Mouse (Mus musculus) 3T3-L1 (cell line): ENCODE measurements around the gene Sgca.

ENCODE experiments used
- DNase-seq: peaks from one replicate; pipeline ENCODE4 v3.0.0-alpha.2; 2015; ENCODE audit warnings: low read depth, low spot score

Sgca gene

DNA sequence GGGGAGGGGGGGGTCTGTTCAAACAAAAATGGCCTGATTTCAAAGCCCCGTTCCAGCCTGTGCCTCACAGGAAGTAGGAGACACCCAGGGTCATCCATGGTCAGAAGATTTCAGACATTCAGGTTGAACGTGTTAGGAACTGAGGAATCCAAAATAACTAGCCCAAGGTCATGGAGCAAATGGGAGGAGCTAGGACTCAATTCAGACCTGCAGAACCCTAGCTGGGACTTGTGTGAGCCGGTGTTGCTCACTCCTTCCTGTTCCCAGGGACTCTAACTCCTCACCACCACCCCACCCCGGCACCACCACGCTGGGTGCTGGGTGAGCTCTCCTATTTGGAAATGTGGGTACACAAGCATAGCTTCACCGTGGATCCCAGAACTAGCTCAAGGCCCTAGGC is 11.2 kb upstream of the Sgca start:
- DNase-seq = no peak

DNA sequence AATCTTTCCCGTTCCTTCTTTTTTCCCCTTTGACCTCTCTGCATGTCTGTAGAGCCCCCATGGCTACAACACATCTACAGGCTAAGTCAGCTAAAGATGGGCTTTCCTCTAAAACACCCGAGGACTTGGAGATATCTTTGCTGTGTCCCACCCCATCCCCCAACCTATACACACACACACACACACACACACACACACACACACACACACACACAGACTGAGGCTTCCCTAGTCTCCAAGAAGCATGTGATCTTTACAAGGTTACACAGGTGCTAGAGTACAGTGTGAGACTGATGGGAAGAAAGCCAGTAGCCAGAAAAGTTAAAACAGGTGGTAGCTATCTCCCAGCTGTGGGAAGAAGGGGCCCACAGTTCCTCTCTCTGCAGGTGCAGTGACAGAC is 10.3 kb upstream of the Sgca start:
- no peak for DNase-seq

- DNase-seq = no peak
Measured at GRCm38 (mm10) chr11:94985822-94986221, 9.7 kb upstream of the Sgca start.

- DNase-seq = no peak
Measured at GRCm38 (mm10) chr11:94985140-94985539, 9.0 kb upstream of the Sgca start.

DNA sequence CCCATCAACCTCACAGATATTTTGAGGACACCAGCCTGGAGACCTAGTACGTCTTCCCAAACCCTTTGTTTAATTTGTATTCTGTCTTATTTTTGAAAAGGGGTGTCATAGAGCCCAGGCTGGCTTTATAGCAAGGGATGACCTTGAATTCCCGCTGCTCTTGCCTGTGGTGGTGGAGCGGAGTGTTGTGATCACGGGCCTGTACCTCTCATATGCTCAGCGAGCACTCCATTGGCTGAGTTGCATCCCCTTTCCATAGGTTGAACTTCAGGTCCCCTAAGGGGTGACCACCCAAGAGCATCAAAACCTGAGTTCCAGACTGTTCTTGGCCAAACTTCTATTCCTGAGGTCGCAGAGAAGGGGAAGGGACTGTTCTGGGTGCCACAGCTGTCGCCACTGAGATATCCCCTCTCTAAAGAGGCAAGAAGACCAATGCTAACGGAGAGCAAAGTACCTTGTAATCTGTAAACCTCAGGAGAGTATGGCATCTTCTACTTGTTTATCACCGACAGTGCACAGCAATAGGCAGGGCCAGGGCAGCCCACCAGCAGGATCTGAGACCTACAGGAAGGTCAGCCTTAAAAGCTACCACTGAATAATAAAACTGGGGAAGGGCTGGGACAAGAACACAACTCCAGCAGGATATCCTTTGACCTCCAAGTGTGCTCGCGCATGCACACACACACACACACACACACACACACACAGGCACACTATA is 3.5 kb upstream of the Sgca start:
- no peak for DNase-seq

- DNase-seq = peak; percentile 98
Measured at GRCm38 (mm10) chr11:94978947-94979346, 2.8 kb upstream of the Sgca start.

DNA sequence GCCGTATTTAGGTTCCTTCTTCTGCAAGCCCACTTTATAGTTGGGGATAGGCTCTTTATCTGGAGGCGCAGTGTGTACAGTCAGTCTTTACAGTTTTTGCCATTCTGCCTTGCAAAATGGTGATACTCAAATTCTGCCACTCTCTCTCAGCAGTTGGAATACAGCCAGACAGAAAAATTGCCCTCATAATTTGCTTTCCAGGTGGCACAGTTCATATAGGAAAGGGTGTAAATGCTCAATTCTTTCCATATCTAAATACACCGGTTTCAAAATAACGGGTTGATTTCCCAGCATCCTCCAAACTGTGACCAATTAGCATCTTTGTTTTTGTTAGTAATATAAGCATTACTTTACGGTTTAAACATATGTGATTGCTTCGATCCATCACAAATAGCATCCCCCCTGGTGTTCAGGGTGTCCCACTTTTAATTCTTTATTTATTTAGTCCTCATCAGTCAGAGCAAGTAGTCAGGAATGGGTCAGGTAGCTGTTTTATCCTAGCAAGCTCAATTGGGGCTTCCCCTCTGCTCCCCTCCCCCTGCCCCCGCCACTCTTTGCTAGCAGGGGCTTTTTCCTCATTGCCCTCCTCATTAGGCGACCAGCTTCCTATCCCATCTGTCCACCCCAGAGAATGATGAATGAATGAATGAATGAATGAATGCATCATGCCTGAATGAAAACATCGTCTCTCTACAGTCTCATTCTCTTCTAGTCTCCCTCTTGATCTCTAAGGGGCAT is 2.2 kb upstream of the Sgca start:
- DNase-seq = no peak

- DNase-seq = no peak
Measured at GRCm38 (mm10) chr11:94974951-94975350, 1.2 kb downstream of the Sgca start.

DNA sequence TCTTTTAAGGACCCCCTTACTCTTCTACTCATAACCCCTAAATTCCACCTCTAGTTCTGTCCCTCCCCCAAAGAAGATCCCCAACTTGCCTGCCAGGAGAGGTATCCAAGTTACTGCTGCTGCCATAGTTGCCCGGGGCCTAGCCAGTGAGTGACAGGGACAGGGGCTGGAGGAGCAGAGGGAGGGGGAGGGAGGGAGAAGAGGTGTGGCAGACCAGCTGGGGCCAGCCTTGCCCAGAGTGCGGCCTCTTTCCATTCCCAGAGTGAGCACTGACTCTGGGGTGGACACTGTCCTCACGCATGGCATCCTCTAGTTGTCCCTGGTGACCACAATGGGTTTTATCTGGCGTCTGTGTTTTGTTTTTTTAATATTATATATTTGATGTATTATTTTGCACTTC is 2.8 kb downstream of the Sgca start:
- DNase-seq = no peak

DNA sequence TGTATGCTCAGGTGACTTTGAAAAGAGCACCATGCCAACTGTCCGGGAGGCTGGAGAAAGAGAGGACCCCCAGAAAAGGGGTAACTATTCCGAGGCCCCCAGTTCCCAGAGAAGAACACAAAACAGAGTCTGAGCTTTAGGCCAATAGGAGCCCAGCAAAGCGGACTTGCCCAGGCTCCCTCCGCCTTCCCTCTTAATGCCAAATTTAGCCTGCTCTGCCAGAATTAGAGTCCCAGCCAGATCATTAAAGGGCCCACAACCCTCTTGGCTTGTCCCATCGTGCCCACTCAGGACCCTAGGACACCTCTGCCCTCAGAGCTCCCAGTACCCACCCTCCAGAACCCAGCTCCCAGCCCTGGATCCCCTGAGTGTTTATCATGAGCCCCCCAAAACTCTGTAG is 3.2 kb downstream of the Sgca start:
- DNase-seq = no peak

DNA sequence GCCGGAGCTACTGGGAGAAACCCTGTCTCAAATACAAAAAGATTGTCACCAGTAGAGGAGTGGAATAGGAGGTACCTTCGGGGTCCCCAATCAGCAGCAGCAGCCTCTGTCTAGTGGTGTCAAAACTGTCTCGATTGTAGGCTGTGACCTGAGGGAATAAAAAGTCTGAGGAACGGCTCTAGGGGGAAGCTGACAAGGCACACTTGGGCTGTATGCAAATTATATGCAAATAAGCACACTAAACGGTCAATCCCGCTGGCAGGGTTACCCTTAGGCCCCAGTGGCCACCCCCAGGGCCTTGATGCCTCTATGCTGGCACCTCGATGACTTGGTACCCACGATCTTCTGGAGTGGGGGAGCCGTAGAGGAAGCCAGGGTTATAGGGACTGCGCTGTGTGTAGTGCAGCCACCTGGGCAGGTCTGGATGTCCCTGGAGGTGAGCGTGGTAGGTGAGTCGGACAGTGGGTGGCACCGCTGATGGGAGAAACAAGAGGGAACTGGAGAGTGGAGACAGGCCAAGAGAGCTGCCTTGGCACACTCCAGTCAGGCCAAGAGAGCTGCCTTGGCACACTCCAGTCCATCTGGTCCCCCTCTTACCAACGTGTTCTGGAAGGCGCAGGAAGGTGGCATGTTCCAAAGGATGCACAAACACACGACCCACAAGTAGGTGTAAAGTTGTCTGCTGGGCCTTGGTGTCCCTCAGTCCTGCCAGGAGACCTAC is 4.1 kb downstream of the Sgca start:
- DNase-seq = no peak

DNA sequence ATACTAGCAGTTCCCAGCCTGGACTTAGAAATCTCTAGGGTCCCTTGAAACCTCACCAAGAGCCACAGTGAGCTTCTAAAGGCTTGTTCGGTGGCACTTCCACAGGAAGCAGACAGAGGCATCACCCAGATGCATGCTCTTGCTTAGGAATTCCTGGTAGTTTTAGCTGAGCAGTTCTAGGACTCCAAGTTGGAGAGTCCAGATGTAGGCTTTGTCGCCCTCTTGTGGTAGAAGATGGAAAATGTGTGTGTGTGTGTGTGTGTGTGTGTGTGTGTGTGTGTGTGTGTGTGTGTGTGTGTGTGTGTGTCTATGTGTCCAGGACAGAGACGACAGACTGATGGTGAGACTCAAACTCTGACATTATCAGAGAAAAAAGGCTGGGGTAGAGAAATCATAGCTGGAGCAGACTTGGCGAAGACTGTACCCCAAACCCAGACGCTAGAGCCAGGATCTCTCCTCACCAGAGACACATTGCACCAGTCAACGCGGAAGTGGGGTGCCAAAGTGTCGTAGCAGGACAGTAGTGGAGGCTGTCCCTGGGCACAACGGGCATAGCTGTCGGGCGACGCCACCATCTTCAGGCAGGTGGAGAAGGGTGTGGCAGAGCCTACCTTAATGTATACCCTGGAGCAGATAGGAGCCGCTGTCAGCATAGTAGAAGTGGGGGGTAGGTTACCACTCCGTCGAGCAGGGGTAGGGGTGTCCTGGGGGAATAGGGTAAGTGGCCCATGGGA is 5.8 kb downstream of the Sgca start:
- DNase-seq = peak; percentile 90

DNA sequence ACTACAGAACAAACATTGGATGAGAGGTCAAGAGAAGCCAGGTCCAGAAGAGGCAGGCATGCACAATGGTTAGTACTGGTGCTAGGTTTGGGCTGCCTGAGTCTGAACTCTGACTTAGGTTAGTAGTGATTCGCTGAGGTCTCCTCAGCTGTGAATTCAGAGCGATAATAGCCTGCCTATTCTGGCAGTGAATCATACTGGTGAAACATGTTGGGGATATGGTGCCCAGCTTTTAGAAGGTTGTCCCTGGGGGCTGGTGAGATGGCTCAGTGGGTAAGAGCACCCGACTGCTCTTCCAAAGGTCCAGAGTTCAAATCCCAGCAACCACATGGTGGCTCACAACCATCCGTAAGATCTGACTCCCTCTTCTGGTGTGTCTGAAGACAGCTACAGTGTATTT is 6.4 kb downstream of the Sgca start:
- DNase-seq = peak; percentile 47

GRCm38 (mm10) chr11:94968187-94968586 is 7.9 kb downstream of the Sgca start:
- no peak for DNase-seq

DNA sequence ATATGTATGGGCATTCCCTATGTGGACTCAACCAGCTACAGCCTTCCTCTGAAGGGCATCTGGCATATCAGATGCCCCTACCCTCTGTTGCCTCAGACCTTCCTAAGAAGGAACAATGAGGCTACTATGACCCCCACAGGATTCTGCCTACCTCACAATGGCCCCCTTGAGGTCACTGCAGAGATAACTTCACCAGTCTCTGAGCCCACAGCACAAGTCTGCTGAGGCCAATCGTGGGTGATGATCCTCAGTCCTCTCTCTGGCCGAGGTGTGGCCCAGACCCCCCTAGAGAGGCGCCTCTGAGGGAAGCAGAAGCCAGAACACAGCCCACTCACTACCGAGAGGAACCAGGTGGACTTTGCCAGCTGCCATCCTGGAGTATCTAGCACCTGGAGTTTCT is 8.7 kb downstream of the Sgca start, which contains the start of gene Hils1:
Gene Hils1 (plus strand): TSS at position 175 of the 400 bp plus-strand sequence.
- DNase-seq = peak; percentile 42

GRCm38 (mm10) chr11:94962534-94963101 is 13.5 kb downstream of the Sgca start:
- no peak for DNase-seq

DNA sequence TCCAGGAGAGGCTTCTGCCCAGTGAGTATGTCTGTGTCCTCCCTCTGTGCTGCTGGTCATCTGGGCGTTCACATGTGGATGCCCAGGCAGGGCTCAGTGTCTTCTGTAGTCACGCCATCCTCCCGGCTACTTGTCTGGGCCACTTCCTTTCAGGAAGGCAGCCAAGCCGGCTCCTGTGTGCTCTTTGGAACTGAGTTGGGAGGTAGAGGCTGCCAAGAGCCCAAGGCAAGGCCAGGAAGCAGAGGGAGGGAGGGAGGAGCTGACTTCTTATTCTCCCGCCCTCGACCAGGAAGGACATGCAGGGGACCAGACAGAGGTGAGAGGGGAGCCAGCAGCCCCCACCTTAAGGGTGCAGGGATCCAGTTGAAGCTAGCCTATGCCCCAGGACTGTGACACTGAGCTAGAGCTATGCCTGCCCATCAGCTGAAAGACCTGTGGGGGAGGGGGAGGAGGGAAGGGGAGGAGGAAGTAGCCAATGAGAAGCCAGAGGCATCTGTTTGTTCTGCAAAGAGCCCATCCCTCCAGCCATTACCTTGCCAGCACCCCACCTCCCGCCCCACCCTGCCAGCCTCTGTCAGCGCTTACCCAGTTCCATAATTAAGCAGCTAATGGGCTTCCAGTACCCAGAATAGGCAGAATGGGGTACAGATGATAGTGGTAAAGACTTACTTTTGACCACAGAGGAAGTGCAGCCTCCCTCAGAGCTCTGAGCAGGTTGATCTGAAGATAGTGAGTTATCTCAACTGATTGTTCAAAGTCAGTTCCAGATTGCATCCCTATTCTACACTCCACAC is 17.9 kb downstream of the Sgca start:
- DNase-seq = peak; percentile 98

- no peak for DNase-seq
Measured at GRCm38 (mm10) chr11:94957693-94958064, 18.4 kb downstream of the Sgca start.

- peak; percentile 41 for DNase-seq
Measured at GRCm38 (mm10) chr11:94955103-94955502, 21.0 kb downstream of the Sgca start.

- peak; percentile 52 for DNase-seq
Measured at GRCm38 (mm10) chr11:94952169-94952568, 24.0 kb downstream of the Sgca start.

- DNase-seq = peak; percentile 20
Measured at GRCm38 (mm10) chr11:94945236-94945635, 30.9 kb downstream of the Sgca start.
